10 mouse cellular contexts compared by ENCODE assay signal in genomic region chr14:26488329-26489020, GRCm38 (mm10). TPM values are rescaled to one million over a fixed set of nuclear protein-coding genes. Genes with fewer than 3 reads are reported as not detected.
A peak's percentile ranks its signal among the peaks of the same experiment; 100 is the strongest.
DNase-seq lines count a peak whose midpoint lies in the region; ATAC-seq lines count a peak whose summit lies in the region.
"Had no signal": no experiment of that assay in that cellular context is flagged by ENCODE, and none has a peak within 500 bp of the region (broad histone marks: within the 10 kb centered on the region; RNA-seq: fewer than 3 reads in every experiment).

No protein-coding gene starts in this region.

- H3K36me3 ChIP-seq in heart, embryonic 16.5 days (ENCODE audit: control insufficient read depth, insufficient read depth) = no peaks in the 10 kb centered on the region
- H3K36me3 ChIP-seq in heart, embryonic 12.5 days = no peaks in the 10 kb centered on the region

- H3K9ac ChIP-seq in heart, embryonic 16.5 days (ENCODE audit: low read length) = no peak overlapping the region; the same call in 1 of the 2 replicates
- no peak overlapping the region for H3K9ac ChIP-seq in heart, embryonic 12.5 days

- peaks cover 9% of the 10 kb centered on the region; the same call in 1 of the 2 replicates for H3K4me1 ChIP-seq in heart, embryonic 16.5 days (ENCODE audit: control insufficient read depth, insufficient read depth, low read length)
- H3K4me1 ChIP-seq in heart, embryonic 12.5 days (replicated peaks) = peaks cover 11% of the 10 kb centered on the region; the same call in 1 of the 2 replicates

- no peak overlapping the region for H3K4me2 ChIP-seq in heart, embryonic 16.5 days (ENCODE audit: low read depth, low read length)
- H3K4me2 ChIP-seq in heart, embryonic 12.5 days = no peak overlapping the region

- no peaks in the 10 kb centered on the region for H3K9me3 ChIP-seq in heart, embryonic 16.5 days (replicated peaks; ENCODE audit: control insufficient read depth, low read length)
- H3K9me3 ChIP-seq in heart, embryonic 12.5 days (replicated peaks) = no peaks in the 10 kb centered on the region

- H3K27me3 ChIP-seq in heart, embryonic 16.5 days (ENCODE audit: control insufficient read depth, insufficient read depth, low read length) = no peaks in the 10 kb centered on the region
- H3K27me3 ChIP-seq in heart, embryonic 12.5 days (replicated peaks) = no peaks in the 10 kb centered on the region
- H3K27me3 ChIP-seq: CH12.LX had no signal

- H3K27ac ChIP-seq in heart, embryonic 16.5 days (ENCODE audit: low read length) = peak overlapping the region; percentile 40; the same call in 1 of the 2 replicates
- no peak overlapping the region for H3K27ac ChIP-seq in heart, embryonic 12.5 days (ENCODE audit: poor library complexity, severe bottlenecking)

- H3K4me3 ChIP-seq in heart, embryonic 16.5 days (ENCODE audit: low read length) = no peak overlapping the region
- no peak overlapping the region for H3K4me3 ChIP-seq in heart, embryonic 12.5 days

- DNase-seq in right cerebral cortex, adult 18-20 months = peak; percentile 20
- DNase-seq in right cerebral cortex, adult 2 months (ENCODE audit: low spot score in 2 of 2) = no peak
- peak; percentile 11 to 13 for DNase-seq in kidney, postnatal 36 days
- DNase-seq in adrenal gland, postnatal 14 days = no peak
- no peak for DNase-seq in testis, postnatal 14 days (ENCODE audit: low spot score)
- DNase-seq in B cell, adult 2 months = no peak
- DNase-seq: heart, adult 18-20 months had no signal

- ATAC-seq in heart, embryonic 16.5 days (replicated peaks; ENCODE audit: extremely low read depth, insufficient read depth, low FRiP score) = no peak
- ATAC-seq in heart, embryonic 12.5 days (ENCODE audit: insufficient number of reproducible peaks, low FRiP score) = no peak

- WGBS in heart, embryonic 16.5 days = 70% methylated on average over 9 of the region's 9 CpGs
- WGBS in heart, embryonic 12.5 days = 76% methylated on average over 9 of the region's 9 CpGs

RNA-seq across cellular contexts. Expression of gene Slmap, which starts 46.3 kb away (rescaled TPM):
- polyA plus RNA-seq in heart, embryonic 16.5 days (2015; fragmentation: Nextera tagmentation; extraction: Ambion mirVana) = 121 and 144 TPM in 2 replicates
- polyA plus RNA-seq in heart, embryonic 12.5 days (2016; fragmentation: Nextera tagmentation; extraction: Ambion mirVana) = 125 and 127 TPM in 2 replicates
- 105 and 107 TPM in 2 replicates for total RNA-seq in adrenal gland, postnatal 14 days (2021)

Comparison
In these comparisons a context has a peak if more than half of its experiments do, and no peak if none do; other contexts are left out.
1. DNase-seq: peak in right cerebral cortex, adult 18-20 months (single experiment) and kidney, postnatal 36 days (2 of 2); none in right cerebral cortex, adult 2 months (0 of 2), adrenal gland, postnatal 14 days (single experiment), testis, postnatal 14 days (single experiment) and B cell, adult 2 months (0 of 2).